Mouse (Mus musculus): ENCODE results near the gene Pomgnt1.

DNA sequence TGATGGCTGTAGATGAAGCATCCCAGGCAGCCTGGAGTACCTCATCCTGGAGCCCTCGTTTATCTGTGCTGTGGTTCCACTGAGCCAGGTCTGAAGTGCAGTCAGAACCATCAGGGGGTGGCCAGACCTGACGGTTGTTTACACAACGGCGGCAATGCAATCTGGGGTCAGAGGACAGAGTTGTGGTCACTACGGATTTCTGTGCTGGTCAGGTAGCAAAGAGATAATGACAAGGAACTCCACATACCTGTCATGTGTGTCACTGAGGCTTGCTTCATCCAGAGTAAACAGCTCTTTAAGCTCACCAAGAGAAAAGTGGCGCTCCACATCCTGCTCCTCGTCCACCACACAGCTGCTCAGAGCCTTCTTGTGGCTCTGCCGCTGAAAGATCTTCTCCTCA, 26.4 kb upstream of the Pomgnt1 start:
- TF ChIP-seq EP300 (IDR thresholded peaks at IDR 0.05; ENCODE audit: low read depth) (no peak), CTCF (IDR thresholded peaks at IDR 0.05; ENCODE audit: low read depth) (no peak)
